1 mouse cellular context compared by ENCODE assay signal in the genomic region with DNA sequence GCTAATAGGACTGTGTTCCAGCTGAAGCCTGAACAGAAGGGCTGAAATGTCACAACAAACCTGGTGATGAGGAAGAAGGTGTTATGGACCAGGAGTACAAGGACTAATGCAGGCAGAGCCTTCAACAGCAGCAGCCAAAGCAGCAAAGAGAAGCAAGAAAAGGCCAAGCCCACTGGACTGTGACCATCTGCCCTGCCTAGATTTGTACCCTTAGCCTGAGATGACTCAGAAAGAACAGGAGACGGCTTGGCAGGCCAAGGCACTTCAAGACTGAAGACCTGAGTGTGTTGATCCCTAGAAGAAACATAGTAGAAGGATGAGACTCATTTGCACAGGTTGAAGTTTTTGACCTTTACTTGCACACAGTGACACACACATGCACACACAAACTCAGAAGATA.
TF ChIP-seq lines count a peak whose summit lies in the region.

No protein-coding gene starts in this region.

TF ChIP-seq in CH12.LX, 34 proteins besides CTCF, POLR2A, EP300 and RAD21 (continued from another document):
- no peak for TF ChIP-seq JUND (conservative IDR thresholded peaks at IDR 0.05; ENCODE audit: low read depth, low read length)
TF ChIP-seq in CH12.LX: peak in this region for 0.
